Mouse (Mus musculus): ENCODE measurements around the gene Lgi1. TPM values are rescaled to one million over a fixed set of nuclear protein-coding genes. Genes with fewer than 3 reads are reported as not detected.
A peak's percentile ranks its signal among the peaks of the same experiment; 100 is the strongest.

Gene Lgi1
- total RNA-seq (2021), result 1 to 10 TPM in 1 of 2 experiments, under 1 TPM in 1; 0.43 to 1.8 TPM
- 0.09 TPM in 2 replicates for polyA plus RNA-seq (2012; rRNA removed)
- long read RNA-seq, result 0 reads

- no peak for DNase-seq
Measured at GRCm38 (mm10) chr19:38264505-38265500, at the start of gene Lgi1. TSS of gene Lgi1 (plus strand) at chr19:38264536.

GRCm38 (mm10) chr19:38217696-38218095 lies 46.6 kb upstream of the Lgi1 start:
- no peak for DNase-seq

GRCm38 (mm10) chr19:38223356-38223904 lies 40.9 kb upstream of the Lgi1 start:
- no peak for DNase-seq

GRCm38 (mm10) chr19:38223905-38224684 lies 40.2 kb upstream of the Lgi1 start, which contains the start of gene Fra10ac1:
TSS of gene Fra10ac1 (minus strand) at chr19:38224156.
- DNase-seq, result peak; percentile 94

- no peak for DNase-seq
Measured at GRCm38 (mm10) chr19:38224685-38225060, 39.7 kb upstream of the Lgi1 start.

- no peak for DNase-seq
Measured at GRCm38 (mm10) chr19:38228699-38229098, 35.6 kb upstream of the Lgi1 start.

GRCm38 (mm10) chr19:38232087-38232486 lies 32.2 kb upstream of the Lgi1 start:
- no peak for DNase-seq

- no peak for DNase-seq
Measured at GRCm38 (mm10) chr19:38232516-38232915, 31.8 kb upstream of the Lgi1 start.

- DNase-seq, result no peak
Measured at GRCm38 (mm10) chr19:38236526-38236925, 27.8 kb upstream of the Lgi1 start.

GRCm38 (mm10) chr19:38237834-38238212 lies 26.5 kb upstream of the Lgi1 start:
- DNase-seq, result no peak

GRCm38 (mm10) chr19:38238213-38238951 lies 26.0 kb upstream of the Lgi1 start:
- DNase-seq, result no peak

- DNase-seq, result no peak
Measured at GRCm38 (mm10) chr19:38242314-38242852, 22.0 kb upstream of the Lgi1 start.

GRCm38 (mm10) chr19:38244748-38245147 lies 19.6 kb upstream of the Lgi1 start:
- DNase-seq, result no peak

- DNase-seq, result no peak
Measured at GRCm38 (mm10) chr19:38245361-38246176, 18.8 kb upstream of the Lgi1 start.

- no peak for DNase-seq
Measured at GRCm38 (mm10) chr19:38246177-38246622, 18.1 kb upstream of the Lgi1 start.

GRCm38 (mm10) chr19:38249627-38250026 lies 14.7 kb upstream of the Lgi1 start:
- DNase-seq, result no peak

GRCm38 (mm10) chr19:38253796-38254195 lies 10.5 kb upstream of the Lgi1 start:
- DNase-seq, result peak; percentile 44

- DNase-seq, result no peak
Measured at GRCm38 (mm10) chr19:38258651-38259065, 5.7 kb upstream of the Lgi1 start.

- no peak for DNase-seq
Measured at GRCm38 (mm10) chr19:38259436-38259835, 4.9 kb upstream of the Lgi1 start.

GRCm38 (mm10) chr19:38260346-38260745 lies 4.0 kb upstream of the Lgi1 start:
- DNase-seq, result no peak

Measured in adrenal gland, adult 2 months (tissue).